Mouse (Mus musculus) NIH3T3 (cell line): ENCODE data around the gene Zfp740.
A peak's percentile ranks its signal among the peaks of the same experiment; 100 is the strongest.

Source experiments
- DNase-seq: peaks from one replicate; pipeline ENCODE4 v3.0.0-alpha.2; 2012; ENCODE audit warnings: low read depth

Zfp740 gene

GRCm38 (mm10) chr15:102230408-102231321, 27.6 kb downstream of the Zfp740 start:
- DNase-seq: peak; percentile 78

- DNase-seq: no peak
Observed at GRCm38 (mm10) chr15:102231748-102232147, 28.7 kb downstream of the Zfp740 start, which contains the start of gene Itgb7. Itgb7 (minus strand) TSS chr15:102231944.

GRCm38 (mm10) chr15:102232764-102233163, 29.7 kb downstream of the Zfp740 start:
- DNase-seq: peak; percentile 88

- DNase-seq: peak; percentile 31
Observed at GRCm38 (mm10) chr15:102233896-102234295, 30.8 kb downstream of the Zfp740 start.

GRCm38 (mm10) chr15:102235371-102236027, 32.5 kb downstream of the Zfp740 start:
- no peak for DNase-seq

- DNase-seq: no peak
Observed at GRCm38 (mm10) chr15:102238543-102239259, 35.7 kb downstream of the Zfp740 start.

GRCm38 (mm10) chr15:102239260-102239590, 36.2 kb downstream of the Zfp740 start:
- peak; percentile 85 for DNase-seq

- DNase-seq: no peak
Observed at GRCm38 (mm10) chr15:102239851-102240250, 36.8 kb downstream of the Zfp740 start.

- no peak for DNase-seq
Observed at GRCm38 (mm10) chr15:102240607-102241006, 37.6 kb downstream of the Zfp740 start.

- DNase-seq: no peak
Observed at GRCm38 (mm10) chr15:102242404-102243228, 39.6 kb downstream of the Zfp740 start.

GRCm38 (mm10) chr15:102243229-102244190, 40.5 kb downstream of the Zfp740 start:
- DNase-seq: peak; percentile 77

GRCm38 (mm10) chr15:102244306-102245191, 41.5 kb downstream of the Zfp740 start:
- DNase-seq: peak; percentile 72

- peak; percentile 45 for DNase-seq
Observed at GRCm38 (mm10) chr15:102245461-102245881, 42.4 kb downstream of the Zfp740 start.

- peak; percentile 94 for DNase-seq
Observed at GRCm38 (mm10) chr15:102245891-102246741, 43.1 kb downstream of the Zfp740 start.

- peak; percentile 99 for DNase-seq
Observed at GRCm38 (mm10) chr15:102246866-102247251, 43.8 kb downstream of the Zfp740 start.

- DNase-seq: peak; percentile 80
Observed at GRCm38 (mm10) chr15:102247252-102248130, 44.4 kb downstream of the Zfp740 start.

GRCm38 (mm10) chr15:102248131-102248811, 45.2 kb downstream of the Zfp740 start:
- peak; percentile 72 for DNase-seq
